Mouse (Mus musculus) adrenal gland, postnatal 4 days (tissue): ENCODE data around the gene Spo11. TPM values are rescaled to one million over a fixed set of nuclear protein-coding genes. Genes with fewer than 3 reads are reported as not detected.

ENCODE experiments used
- DNase-seq, 2 experiments: peaks; one replicate each; pipeline ENCODE4 v3.0.0; 2021 to 2022; ENCODE audit warnings: low spot score in 2 of 2, mixed read lengths in 2 of 2
- total RNA-seq, 2 experiments: library from RNA; stranded (reverse); gene quantifications; 2 replicates each; pipeline ENCODE4 v1.2.3; 2021

Gene Spo11
- total RNA-seq, 2 experiments from 2014 or later, result not detected

DNA sequence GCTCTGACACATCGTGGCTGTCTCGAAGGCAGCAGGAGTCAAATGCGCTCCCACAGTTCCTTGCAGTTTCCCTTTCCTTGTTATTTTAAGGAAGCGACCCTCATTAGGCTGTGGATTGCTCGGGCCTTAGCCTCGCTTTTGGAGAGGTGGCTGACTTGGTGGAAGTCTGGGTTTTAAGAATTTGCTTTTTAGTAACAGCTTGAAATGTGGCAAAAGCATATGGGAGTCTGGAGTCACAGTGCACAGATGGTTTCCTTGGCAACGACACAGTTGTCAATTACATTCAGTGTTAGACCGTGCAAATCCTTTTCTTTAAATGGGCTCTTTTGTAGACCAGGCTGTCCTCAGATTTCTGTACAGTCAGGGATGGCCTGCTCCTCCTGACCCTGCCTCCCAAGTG, 23.4 kb downstream of the Spo11 start:
- no peak for DNase-seq

DNA sequence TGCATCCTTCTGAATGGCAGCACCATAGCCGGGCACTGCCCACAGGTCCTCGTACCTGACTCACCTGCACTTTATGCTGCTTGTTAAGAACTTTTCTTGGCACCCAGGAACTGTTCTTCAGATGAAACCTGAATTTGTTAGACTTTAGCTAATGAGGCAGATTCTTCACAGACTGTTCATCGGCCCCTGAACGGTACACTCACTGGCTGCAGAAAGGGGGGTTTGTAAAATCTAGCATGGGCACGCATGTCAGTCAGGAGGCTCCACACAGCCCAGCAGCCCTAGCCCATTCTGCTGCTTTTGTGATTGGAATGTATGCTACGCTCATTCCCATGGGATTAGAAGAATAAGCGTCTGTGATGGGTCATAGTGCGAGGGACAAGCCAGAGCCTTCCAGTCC, 26.2 kb downstream of the Spo11 start:
- no peak for DNase-seq

DNA sequence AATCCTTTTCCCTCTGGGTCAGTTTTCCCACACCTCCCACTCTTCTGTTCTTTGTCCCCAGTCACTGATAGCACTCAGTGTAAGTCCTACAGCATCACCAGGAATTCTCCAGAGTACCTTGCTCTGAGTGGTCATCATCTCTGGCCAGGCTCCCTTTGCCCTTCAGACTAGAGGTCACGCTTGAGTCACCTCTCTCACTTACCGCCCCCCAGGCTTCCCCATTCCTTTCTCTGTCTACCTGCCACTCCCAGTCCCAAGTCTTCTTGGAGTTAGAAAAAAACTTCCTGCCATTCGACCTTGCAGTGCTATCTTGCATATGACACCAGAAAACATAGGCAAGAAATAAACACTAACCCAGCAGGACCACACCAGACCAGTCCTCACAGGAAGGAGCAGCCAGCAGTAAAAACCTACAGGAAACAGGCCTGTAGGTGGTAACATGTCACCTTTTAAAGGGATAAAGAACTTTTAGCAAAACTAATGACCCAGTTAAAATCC, 32.8 kb downstream of the Spo11 start:
- no peak for DNase-seq

DNA sequence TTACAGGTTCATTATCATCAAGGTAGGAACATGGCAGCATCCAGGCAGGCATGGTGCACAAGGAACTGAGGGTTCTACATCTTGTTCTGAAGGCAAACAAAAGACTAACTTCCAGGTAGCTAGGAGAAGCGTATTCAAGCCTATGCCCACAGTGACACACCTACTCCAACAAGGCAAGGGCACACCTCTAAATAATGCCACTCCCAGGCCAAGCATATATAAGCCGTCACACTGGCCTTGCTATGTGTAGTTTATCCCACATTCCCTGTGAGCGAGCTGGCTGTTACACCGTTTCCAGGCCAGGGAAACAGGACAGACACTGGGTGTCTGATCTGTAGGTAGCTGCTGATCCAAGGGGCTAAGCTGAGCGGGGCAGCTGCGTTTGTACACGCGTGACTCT, 33.9 kb downstream of the Spo11 start:
- no peak for DNase-seq

DNA sequence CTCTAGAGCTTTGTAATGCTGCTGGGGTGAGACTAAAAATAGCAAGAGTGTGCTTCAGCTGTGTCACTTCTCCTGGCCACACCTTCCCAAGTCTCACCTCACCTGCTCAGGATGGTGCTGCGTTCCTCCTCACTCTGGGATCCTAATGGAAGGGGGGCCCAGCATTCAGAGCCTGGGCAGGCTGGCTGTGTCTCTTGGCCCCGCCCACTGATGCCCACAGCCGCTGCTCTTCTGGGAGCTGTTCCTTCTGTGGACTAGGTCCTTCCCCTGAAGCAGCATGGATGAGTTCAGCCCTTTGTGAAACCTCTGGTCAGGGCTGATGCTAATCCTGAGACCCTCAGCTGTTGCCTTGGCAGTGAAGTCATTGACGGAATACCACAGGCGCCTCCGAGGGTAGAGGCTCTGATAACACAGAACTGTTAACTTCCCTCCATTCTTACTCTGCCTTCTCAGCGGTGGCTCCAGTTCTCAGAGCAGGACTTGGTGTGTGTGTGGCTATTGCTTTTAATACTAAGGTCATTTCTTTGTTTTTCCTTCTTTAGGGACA, 37.3 kb downstream of the Spo11 start:
- DNase-seq, result no peak

DNA sequence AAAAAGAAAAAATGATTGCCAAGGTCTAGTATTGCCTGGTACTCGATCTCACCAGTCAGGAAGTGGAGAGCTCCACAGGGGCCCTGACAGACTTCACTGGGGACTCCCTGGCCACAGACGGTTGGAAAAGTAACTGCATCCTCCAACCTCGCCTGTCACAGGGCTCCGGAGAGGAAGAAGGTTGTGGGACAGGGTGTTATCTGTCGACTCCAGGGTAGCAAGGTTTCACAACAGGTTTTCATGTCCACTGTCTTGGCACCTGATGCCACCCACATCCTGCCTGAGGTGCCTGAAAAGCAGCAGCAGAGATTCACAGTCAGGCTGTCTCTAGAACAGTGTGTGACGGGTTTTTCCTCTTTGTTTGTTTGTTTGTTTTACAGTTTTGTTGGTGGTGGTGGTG, 40.4 kb downstream of the Spo11 start:
- no peak for DNase-seq

DNA sequence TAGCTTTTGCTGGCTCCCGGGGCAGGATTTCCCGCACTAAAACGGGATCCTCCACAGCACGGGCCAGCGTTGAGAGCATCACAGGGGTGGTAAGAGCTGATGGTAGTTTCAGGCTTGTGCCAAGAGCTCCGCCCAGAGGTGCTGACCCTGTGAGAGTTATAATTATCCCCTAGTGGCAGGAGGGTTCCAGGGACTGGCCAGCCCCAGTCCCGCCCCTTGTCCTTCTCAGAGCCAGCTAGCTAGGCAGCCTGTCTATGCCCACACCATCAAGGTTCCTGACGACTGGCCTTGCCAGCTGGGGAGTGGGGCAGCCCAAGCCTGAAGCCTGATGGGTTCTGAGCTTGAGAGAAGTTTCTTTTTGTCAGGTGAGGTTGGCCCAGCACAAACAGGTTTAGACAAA, 41.1 kb downstream of the Spo11 start:
- DNase-seq, result peak in 1 of 2 experiments; percentile 44

DNA sequence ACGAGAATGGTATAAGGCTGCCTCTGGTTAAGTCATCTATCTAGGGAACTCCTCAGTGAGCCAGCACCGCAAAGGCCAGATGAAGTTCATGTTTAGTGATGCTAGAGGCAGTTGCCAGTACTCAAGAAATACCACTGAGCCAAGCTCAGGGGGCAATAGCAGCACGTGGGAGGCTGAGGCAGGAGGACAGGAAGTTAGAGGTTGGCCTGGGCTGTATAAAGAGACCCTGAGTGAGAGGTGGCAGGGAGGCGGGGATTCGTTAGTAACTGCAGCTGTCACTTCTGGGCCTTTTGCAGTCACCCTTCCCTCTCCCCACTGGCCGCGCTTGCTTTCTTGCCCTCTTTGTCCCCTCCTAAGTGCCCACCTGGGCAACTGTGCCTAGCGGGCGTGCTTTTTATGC, 41.8 kb downstream of the Spo11 start:
- no peak for DNase-seq

DNA sequence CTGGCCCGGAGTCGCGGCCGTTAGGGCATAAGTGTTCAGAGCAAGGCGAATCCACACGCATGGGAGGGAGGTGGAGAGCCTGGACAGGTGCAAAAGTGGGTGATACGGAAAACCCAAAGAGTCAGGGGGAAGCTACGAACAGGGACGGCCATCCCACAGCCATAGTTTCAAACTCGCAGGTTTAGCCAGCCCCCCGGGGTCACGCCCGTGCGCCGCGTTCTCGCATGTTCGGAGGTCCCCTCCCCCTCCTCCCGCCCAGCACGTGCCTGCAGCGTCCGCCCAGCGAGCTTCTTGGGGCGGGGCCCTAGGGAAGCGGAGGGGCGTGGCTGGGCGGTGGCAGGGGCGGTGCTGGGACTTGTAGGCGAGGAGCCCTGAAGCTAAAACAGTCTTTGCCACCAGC, 42.3 kb downstream of the Spo11 start:
- peak; percentile 72 to 81 for DNase-seq

DNA sequence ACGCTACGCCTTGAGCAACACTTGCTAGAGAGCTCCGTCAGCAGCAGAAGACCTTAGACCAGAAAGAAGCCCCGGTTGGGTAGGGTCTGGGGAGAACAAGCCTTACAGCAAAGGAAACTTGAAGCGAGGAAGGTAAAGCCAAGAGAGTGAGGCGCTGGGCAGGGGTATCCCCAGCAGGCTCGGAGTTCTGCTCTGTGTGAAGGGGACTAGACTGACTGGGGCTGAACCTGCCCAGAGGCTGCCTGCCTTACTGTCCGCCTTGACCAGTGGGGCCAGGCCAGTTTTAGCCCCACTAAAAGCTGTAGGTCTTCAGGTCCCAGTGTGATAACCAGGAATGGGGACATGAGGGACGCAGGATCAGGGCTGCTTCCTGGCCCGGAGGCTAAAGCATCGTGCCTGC, 42.9 kb downstream of the Spo11 start, which contains the start of gene Rbm38:
Rbm38 (plus strand) TSS at position 69 of the 400 bp plus-strand sequence.
- no peak for DNase-seq

DNA sequence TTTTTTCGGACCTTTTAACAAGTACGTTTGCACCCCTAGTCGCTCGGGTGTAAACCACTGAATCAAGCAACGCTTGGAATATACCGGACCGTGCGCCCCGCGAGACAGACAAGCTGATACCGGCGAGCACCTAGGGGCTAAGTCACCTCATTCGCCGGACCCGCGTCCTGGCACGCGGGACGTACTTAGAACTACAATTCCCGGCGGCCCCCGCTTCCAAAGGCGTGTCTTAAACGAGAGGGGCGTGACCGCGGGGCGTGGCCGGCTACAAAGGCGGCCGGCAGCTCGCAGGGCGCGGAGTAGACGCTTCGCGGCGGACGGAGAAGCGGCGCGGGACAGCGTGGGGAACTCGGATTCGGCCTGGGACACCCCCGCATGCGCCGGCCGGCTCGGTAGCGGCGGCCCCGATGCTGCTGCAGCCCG, 44.1 kb downstream of the Spo11 start:
- DNase-seq, result peak; percentile 73 to 87

DNA sequence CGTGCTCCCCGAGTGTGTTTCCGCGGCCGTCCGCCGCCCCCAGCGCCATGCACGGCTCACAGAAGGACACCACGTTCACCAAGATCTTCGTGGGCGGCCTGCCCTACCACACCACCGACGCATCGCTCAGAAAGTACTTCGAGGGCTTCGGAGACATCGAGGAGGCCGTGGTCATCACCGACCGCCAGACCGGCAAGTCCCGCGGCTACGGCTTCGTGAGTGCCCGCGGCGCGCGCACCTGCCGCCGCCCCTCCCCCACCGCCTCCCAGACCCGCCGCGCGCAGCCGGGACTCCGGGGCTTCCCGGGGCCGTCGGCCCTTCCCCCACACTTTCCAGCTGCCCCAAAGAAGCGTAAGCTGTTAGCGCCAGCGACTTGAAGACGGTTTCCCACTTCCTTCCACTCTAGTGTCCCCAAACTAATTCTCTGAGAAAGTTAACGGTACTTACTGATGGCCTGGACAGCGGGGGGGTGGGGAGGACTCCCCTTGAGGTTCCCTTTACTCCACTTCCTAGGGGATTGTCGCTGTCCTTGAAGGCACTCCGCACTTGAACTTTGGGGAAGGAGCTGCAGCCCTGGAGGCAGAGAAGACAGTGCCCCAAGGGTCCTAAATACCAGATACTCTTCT, 44.7 kb downstream of the Spo11 start:
- peak in 1 of 2 experiments; percentile 28 for DNase-seq

DNA sequence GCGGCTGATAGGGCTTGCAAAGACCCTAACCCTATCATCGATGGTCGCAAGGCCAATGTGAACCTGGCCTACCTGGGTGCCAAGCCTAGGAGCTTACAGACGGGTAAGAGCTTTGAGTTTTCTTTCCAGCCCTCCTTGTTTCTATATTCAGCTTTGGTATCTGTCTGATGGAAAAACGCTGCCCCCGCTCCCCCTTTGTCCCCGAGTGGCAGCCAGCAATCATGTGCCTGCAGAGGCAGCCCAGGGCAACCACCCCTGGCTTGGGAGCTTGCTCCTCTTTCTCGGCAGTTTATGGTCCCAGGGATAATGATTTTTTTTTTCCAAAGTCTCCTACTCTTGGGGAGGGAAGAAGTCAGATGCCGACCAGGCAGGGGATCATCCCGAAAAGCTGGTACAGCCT, 45.3 kb downstream of the Spo11 start:
- no peak for DNase-seq

DNA sequence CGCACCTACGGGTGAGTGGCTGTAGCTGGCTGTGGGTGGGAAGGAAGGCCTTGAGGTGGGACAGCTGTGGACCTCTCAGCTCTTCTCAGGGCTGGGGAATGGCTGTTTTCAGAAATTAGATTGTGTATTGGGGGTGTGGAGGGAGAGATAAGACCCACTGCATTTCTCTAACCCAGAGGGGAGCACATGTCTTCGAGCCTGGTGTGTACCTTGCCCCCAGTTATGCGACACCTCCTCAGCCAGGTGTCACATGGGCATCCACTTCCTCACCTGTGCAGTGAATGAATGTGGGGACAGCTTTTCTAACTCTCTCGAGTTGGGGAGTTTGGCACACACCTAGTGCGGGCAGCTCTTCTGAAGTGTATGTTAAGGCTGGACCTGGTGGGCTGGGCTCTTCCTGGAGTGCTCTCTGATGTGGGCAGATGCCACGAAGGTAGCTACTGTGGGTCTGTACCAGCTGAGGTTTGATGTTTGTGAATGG, 45.9 kb downstream of the Spo11 start:
- no peak for DNase-seq

DNA sequence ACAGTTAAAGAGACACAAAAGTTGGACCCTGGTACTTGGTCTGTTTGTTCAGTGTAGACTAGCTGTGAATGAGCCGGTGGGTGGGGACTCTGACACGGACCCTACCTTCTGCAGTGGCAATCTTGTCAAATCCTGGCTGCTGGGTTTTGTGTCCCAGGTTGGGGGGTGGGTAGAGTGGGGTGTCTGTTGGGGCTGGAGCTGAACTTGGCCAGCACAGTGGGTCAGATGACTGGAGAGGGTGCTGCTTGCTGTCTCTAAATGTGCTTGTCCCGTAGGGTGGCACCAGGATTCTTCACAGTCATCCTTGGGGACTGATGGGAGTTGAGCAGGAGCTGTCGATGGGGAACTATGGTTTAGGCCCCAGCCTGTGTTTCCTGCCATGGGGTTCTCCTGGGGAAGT, 46.5 kb downstream of the Spo11 start:
- DNase-seq, result no peak

DNA sequence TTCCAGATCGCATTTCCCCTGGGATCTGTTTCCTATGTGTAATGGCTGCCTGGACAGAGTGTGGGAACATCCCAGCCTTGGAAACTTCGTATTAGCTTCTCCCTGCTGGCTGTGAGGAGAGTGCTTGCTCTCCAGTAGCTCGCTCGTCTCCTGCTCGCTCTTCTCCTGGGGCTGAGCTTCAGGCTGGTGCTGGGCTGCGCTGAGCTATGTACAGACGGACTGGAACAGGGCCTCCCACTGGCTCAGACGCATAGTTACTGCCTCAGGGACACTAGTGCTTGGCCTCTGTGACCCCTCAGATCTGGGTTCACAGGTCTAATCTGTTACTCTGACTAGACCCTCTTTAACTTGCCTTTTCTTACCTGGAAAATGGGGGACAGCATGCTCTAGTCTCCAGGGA, 46.9 kb downstream of the Spo11 start:
- DNase-seq, result no peak

DNA sequence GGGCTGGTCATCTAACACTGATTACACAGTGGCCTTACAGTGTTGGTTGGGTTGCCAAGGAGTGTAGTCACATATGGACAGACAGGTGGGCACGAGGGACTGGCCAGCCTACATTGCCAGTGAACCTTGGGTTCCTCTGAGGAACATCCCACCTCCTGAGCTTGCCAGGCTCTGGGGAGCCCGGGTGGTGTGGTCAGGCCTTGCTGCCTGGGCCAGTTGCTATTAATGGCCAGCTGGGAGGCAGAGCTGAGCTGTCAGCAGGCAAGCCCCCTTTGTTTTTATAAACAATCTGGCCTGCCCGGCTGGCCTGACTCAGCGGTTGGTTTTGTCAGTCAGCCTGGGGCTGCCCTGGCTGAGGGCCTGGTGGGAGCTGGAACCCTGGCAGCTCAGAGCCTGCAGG, 47.4 kb downstream of the Spo11 start:
- no peak for DNase-seq

DNA sequence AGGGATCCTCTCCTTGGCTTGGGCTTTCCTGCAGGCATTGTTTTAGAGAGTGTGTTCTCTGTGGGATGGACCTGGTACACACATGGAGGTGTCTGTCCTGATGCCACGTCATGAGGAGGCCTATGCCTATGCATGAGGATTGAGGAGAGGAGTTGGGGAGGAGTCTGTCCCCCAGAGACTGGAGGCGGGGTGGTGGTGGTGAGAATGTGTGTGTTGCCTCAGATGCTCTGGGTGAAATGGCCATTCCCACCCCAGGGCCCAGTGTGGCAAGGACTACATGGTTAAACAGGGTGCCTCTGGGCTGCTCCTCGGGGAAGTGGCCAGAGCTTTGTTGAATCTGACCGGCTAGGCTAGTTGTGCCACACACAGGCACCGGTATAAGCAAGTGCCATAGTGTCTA, 48.8 kb downstream of the Spo11 start:
- no peak for DNase-seq

DNA sequence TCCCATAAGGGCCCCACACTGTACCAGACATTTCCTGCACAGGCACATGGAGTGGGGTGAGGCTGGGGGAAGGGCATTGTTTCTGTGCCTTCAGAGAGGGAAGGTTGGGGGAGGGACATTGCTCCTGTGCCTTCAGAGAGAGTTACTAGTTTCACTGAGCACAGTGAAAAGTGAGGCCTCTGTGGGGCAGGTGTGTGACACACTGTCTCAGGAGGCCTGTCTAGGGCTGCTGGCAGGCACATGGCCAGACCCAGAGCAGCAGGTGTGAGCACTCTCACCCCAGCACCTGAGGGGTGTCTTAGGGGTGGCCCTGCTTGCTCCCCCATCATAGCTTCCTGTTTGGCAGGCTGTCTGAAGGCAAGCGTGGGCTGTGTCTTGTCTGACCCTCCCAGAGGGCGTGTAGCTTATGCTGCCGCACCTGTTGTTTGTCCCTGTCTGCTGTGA, 49.2 kb downstream of the Spo11 start:
- no peak for DNase-seq

DNA sequence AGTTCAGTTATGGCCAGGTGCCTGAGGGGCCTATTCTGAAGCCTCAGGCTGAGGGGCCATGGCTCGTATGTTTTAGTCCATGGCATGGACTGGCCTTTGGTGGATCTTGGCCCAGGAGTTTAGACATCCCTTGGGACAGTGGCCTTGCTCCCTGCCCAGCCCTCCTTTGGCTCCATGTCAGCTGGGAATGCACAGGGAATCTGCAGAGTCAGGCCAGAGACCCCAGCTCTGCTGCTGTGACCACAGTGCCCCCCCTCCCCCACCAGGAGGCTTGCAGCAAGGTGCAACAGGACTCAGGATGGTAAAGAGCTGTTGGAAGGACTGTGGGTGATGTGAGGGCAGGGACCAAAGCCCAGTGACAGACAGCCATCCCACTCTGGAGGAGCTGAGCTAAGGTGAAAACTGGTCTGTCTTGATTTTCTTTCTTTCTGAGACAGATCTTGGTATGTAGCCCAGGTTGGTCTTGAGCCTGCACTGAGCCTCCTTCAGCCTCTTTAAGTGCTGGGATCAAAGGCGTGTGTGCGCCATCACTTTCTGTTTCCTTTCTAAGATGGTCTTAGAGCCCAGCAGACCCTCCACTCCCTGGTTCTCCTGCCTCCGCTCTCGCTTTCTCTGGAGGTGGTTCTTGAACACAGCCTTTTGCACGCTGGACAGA, 49.8 kb downstream of the Spo11 start:
- DNase-seq, result no peak

DNA sequence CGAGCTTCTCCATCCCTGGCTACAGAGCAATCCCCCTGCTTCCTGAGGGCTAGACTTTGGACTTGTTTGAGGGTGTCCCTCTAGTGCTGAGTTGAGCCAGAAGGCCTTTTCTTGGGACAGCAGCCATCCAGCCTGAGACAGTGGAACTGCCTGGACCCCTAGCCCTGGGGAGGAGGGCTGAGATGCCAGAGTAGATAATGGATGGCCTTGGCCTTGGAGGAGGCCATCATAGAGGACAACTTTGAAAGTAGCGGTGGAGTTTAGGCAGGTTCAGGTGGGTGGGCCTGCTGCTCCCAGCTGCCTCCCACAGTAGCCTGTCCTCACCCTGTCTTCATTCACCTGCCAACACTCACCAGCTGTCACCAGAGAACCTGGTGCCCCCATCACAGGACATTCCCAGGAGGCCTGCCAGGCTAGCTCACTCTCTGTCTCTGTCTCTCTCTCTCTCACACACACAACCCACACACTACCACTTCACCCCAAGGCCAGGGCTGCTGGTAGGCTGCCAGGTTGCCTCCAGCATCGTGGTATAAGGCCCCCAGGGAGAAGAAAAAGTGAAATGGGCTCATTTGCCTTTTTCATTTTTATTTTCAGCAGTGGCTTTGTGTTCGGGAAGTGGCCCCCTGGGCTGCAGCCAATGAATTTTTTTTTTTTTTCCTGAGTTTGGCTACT, 50.5 kb downstream of the Spo11 start:
- no peak for DNase-seq

DNA sequence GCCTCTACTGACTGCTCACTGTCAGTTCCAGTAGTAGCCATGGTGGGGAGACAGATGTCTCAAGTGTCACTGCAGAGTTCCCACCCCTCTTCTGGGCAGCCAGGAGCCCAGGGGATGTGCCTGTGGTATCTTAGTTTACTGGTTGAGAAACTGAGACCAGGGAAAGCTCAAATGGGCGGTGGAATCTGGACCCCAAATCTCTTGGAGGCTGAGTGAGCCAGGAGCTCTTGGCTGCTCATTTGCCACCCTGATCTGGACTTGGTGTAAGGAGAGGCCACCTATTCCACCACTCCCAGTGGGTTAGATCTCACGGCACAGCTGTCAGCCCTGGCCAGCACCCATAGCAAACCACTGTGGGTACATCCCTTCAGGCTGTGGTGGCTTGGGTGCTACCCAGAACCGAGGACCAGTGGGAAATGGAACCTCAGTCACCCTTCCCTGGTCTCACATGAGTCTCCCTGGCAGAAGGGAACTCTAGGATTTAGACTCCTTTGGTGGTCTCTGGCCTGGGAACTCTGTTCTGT, 51.1 kb downstream of the Spo11 start:
- no peak for DNase-seq
